Mouse (Mus musculus): ENCODE data around the gene L3mbtl4.

DNA sequence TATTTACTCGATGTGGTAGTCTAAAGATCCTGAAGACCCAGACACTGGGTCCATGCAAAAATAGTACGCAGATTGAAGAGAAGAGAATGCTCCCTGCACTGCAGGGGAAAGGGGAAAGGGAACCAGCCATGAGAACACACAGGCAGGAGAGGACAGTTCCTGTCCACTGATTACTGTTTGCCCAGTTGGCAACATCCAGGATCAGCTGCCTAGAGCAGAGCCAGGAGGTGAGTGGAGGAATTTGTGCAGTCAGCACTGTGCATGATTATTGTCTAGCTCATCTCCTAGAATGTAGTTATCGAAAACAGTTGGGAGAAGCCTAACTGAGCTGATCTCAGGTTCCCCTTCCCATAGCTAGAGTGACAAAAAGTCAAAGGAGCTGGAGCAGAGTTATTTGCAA lies 311.6 kb downstream of the L3mbtl4 start:
- no peak for TF ChIP-seq CTCF (IDR thresholded peaks at IDR 0.05; ENCODE audit: borderline replicate concordance, control insufficient read depth, extremely low read depth, insufficient read depth, low read length, poor library complexity)
- TF ChIP-seq POLR2A (IDR thresholded peaks at IDR 0.05; ENCODE audit: control insufficient read depth, extremely low read depth, insufficient read depth, low read length, poor library complexity): no peak

Measured in thymus, adult 2 months (tissue).